Mouse (Mus musculus): ENCODE data around the gene Actn2. TPM values are rescaled to one million over a fixed set of nuclear protein-coding genes. Genes with fewer than 3 reads are reported as not detected.

Actn2 gene
- total and polyA plus RNA-seq, 2 experiments from 2014 or later: 4.0 to 5.7 TPM

DNA sequence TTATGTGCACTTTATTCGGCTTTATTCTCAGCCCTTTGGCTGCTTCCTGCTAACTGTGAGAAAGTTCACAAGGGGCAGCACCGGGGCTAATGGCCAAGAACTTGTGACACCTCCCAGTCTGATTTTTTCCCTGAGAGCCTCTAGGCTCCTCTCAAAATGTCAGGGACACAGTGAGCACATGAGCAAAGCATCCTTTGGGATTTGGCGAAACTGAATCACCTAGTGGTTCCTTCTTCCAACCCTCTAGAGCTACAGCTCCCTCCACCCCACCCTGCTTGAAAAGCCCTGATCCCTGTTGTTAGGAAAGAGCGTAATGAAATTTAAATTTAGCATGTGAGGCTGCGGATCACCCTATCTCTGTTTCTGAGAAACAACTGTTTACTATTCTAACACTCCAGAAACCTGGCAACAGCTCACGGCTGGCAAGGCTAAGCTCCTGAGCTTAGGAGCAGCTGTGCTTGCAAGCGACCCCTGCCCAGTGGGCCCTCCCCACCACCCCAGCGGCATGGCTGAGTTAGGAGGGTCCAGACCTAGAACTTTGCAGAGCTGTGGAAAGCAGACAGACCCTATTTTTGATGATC, 28.6 kb upstream of the Actn2 start:
- Histone ChIP-seq H3K9me3 (ENCODE audit: low read length) (no peaks in the 10 kb centered on the region), H3K36me3 (ENCODE audit: insufficient read depth, low read length) (no peaks in the 10 kb centered on the region), H3K4me1 (ENCODE audit: insufficient read depth, low read length) (no peaks in the 10 kb centered on the region), H3K4me3 (ENCODE audit: low read depth, low read length) (no peak overlapping the region), H3K27me3 (ENCODE audit: insufficient read depth, low read length) (no peaks in the 10 kb centered on the region), H3K27ac (ENCODE audit: low read depth, low read length) (no peak overlapping the region), H3K4me2 (ENCODE audit: low read depth, low read length, poor library complexity, severe bottlenecking) (no peak overlapping the region), H3K9ac (replicated peaks; ENCODE audit: low read length, poor library complexity, severe bottlenecking) (no peak overlapping the region)
- WGBS: 43% methylated on average over 8 of the region's 8 CpGs
- DNase-seq (ENCODE audit: low spot score) (peak; percentile 26), ATAC-seq (ENCODE audit: low FRiP score) (0 out of 2 replicates have a peak, but pooled peaks have one; percentile 54)
- TF ChIP-seq CTCF (IDR thresholded peaks at IDR 0.05): no peak

DNA sequence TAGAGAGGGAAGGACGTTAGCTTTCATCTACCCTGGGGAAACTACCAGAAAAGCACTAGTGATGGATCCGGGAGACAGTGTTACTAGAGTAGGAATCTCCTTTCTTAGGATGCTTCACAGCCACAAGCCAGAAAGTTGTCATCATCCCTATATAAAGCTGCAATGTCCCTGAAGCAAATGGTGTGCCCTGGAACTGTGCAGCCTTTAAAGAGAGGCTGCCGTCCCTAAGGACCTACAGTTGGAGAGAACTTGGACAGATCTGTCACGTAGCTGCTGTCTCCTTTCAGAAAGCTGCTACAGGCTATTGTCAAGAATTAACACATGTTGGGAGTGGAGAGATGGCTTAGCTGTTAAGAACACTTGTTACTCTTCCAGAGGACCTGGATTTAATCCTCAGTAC, 20.9 kb upstream of the Actn2 start:
- no peak for ATAC-seq (ENCODE audit: low FRiP score)
- H3K27me3 ChIP-seq (ENCODE audit: insufficient read depth, low read length): no peaks in the 10 kb centered on the region
- H3K9ac ChIP-seq (replicated peaks; ENCODE audit: low read length, poor library complexity, severe bottlenecking): no peak overlapping the region
- no peak for TF ChIP-seq CTCF (IDR thresholded peaks at IDR 0.05)
- H3K4me2 ChIP-seq (ENCODE audit: low read depth, low read length, poor library complexity, severe bottlenecking): no peak overlapping the region
- H3K4me1 ChIP-seq (ENCODE audit: insufficient read depth, low read length): no peaks in the 10 kb centered on the region
- H3K9me3 ChIP-seq (ENCODE audit: low read length): no peaks in the 10 kb centered on the region
- DNase-seq (ENCODE audit: low spot score): no peak
- H3K4me3 ChIP-seq (ENCODE audit: low read depth, low read length): no peak overlapping the region
- 77% methylated on average over 4 of the region's 4 CpGs for WGBS
- no peaks in the 10 kb centered on the region for H3K36me3 ChIP-seq (ENCODE audit: insufficient read depth, low read length)
- no peak overlapping the region for H3K27ac ChIP-seq (ENCODE audit: low read depth, low read length)

DNA sequence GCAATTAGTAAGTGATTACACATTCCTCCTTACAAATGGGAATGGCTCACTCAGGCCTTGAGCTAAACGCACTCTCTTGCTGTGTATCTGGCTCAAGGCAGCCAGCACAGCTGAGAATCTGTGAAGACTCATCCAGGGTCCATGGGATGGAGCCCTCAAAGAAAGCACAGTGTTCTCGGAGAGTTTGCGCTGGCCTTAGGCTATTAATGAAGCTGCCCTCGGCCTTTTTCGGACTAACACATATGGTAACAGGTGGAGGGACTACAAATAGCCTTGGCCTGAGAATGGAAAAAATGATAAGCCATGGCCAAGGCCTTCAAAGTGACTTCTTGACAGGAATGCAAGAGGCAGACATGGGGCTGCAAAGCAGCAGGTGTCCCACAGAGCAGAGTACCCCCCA, 17.0 kb upstream of the Actn2 start:
- WGBS: 80% methylated on average over 5 of the region's 5 CpGs

DNA sequence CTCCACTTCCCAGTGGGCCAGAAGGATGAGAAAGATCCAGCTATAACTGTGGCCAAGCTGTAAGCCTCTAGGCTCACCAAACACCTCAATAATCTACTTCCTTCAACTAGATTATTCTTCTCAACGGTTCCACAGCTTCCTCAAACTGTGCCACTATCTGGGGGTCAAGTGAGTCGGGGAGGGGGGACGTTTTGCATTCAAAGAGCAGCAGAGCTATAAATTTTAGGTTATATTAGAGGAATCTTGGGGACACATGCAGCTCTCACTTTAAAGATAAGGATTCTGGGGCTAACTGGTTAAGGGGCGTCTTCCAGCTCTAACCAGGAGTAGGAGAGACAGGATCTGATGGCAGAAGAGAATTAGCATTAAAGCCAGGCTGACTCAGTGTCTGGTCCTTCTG, 15.6 kb upstream of the Actn2 start:
- 67% methylated on average over 4 of the region's 4 CpGs for WGBS

More for the DNA sequence above, 17.0 kb upstream of the Actn2 start:
- DNase-seq (ENCODE audit: low spot score): no peak
- no peak overlapping the region for H3K27ac ChIP-seq (ENCODE audit: low read depth, low read length)
- H3K4me3 ChIP-seq (ENCODE audit: low read depth, low read length): no peak overlapping the region
- no peaks in the 10 kb centered on the region for H3K9me3 ChIP-seq (ENCODE audit: low read length)
- TF ChIP-seq CTCF (IDR thresholded peaks at IDR 0.05): no peak
- H3K27me3 ChIP-seq (ENCODE audit: insufficient read depth, low read length): no peaks in the 10 kb centered on the region
- no peak for ATAC-seq (ENCODE audit: low FRiP score)
- no peak overlapping the region for H3K4me2 ChIP-seq (ENCODE audit: low read depth, low read length, poor library complexity, severe bottlenecking)
- no peaks in the 10 kb centered on the region for H3K36me3 ChIP-seq (ENCODE audit: insufficient read depth, low read length)
- no peak overlapping the region for H3K9ac ChIP-seq (replicated peaks; ENCODE audit: low read length, poor library complexity, severe bottlenecking)
- no peaks in the 10 kb centered on the region for H3K4me1 ChIP-seq (ENCODE audit: insufficient read depth, low read length)

DNA sequence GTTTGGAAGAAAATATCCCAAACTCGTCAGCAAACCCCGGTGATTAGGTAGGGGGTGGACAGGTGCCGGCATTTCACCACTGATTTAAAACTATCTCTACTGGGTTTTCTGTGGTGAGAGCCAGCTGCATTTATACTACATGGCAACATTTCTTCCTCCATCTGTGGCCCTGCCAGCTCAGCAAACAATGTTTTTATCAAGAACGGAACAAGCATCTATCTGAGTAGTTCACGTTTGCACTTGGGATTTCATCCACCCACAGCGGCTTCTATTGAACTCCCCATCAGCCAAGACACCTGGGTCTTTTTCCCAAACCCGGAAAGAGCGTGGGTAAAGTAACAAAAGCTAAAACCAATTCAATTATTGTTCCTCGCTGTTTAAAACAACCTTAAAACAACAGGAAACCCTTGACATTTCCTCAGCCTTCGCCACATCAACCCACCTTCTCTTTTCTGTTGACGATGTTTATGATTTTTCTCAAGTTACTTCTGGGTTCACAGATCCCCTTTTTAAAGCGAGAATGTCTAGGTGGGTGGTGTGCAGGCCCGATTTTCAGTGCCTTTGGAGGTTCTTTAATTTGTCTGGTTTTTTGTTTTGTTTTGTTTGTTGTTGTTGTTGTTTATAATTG, 8.8 kb upstream of the Actn2 start:
- WGBS: 83% methylated on average over 13 of the region's 13 CpGs
- H3K36me3 ChIP-seq (ENCODE audit: insufficient read depth, low read length): no peaks in the 10 kb centered on the region

More for the DNA sequence above, 15.6 kb upstream of the Actn2 start:
- H3K27me3 ChIP-seq (ENCODE audit: insufficient read depth, low read length): no peaks in the 10 kb centered on the region
- no peak overlapping the region for H3K27ac ChIP-seq (ENCODE audit: low read depth, low read length)
- H3K4me3 ChIP-seq (ENCODE audit: low read depth, low read length): no peak overlapping the region
- H3K4me2 ChIP-seq (ENCODE audit: low read depth, low read length, poor library complexity, severe bottlenecking): no peak overlapping the region
- no peak for DNase-seq (ENCODE audit: low spot score)
- no peaks in the 10 kb centered on the region for H3K36me3 ChIP-seq (ENCODE audit: insufficient read depth, low read length)
- TF ChIP-seq CTCF (IDR thresholded peaks at IDR 0.05): no peak
- no peak for ATAC-seq (ENCODE audit: low FRiP score)
- H3K9me3 ChIP-seq (ENCODE audit: low read length): no peaks in the 10 kb centered on the region
- H3K4me1 ChIP-seq (ENCODE audit: insufficient read depth, low read length): no peaks in the 10 kb centered on the region
- H3K9ac ChIP-seq (replicated peaks; ENCODE audit: low read length, poor library complexity, severe bottlenecking): no peak overlapping the region

DNA sequence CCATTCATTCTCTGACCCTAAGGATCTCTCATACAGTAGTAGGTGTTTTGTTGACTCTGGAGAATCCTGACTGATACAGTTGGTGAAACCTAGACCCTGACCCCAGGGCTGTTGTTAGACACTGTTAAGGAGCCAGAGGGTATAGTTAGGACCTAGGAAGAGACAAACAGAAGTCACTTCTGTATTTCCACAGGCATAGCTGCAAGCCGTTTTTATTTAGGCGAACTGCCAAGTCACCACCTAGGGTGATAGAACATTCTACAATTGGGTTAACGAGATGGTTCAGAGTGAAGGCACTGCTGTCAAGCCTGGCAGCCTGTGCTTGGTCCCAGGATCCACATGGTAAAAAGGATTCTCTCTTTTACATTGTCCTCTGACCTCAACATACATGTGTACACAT, 6.3 kb upstream of the Actn2 start:
- H3K27ac ChIP-seq (ENCODE audit: low read depth, low read length): no peak overlapping the region
- H3K36me3 ChIP-seq (ENCODE audit: insufficient read depth, low read length): no peaks in the 10 kb centered on the region
- no peaks in the 10 kb centered on the region for H3K27me3 ChIP-seq (ENCODE audit: insufficient read depth, low read length)
- H3K9ac ChIP-seq (replicated peaks; ENCODE audit: low read length, poor library complexity, severe bottlenecking): no peak overlapping the region
- H3K4me2 ChIP-seq (ENCODE audit: low read depth, low read length, poor library complexity, severe bottlenecking): no peak overlapping the region
- 63% methylated on average over 3 of the region's 3 CpGs for WGBS
- H3K4me1 ChIP-seq (ENCODE audit: insufficient read depth, low read length): no peaks in the 10 kb centered on the region
- H3K9me3 ChIP-seq (ENCODE audit: low read length): no peaks in the 10 kb centered on the region
- ATAC-seq (ENCODE audit: low FRiP score): no peak
- no peak for TF ChIP-seq CTCF (IDR thresholded peaks at IDR 0.05)
- peak; percentile 9 for DNase-seq (ENCODE audit: low spot score)
- no peak overlapping the region for H3K4me3 ChIP-seq (ENCODE audit: low read depth, low read length)

More for the DNA sequence above, 8.8 kb upstream of the Actn2 start:
- ATAC-seq (ENCODE audit: low FRiP score) (no peak), DNase-seq (ENCODE audit: low spot score) (no peak)
- Histone ChIP-seq H3K4me2 (ENCODE audit: low read depth, low read length, poor library complexity, severe bottlenecking) (no peak overlapping the region), H3K9ac (replicated peaks; ENCODE audit: low read length, poor library complexity, severe bottlenecking) (no peak overlapping the region), H3K27ac (ENCODE audit: low read depth, low read length) (no peak overlapping the region), H3K4me1 (ENCODE audit: insufficient read depth, low read length) (no peaks in the 10 kb centered on the region), H3K9me3 (ENCODE audit: low read length) (no peaks in the 10 kb centered on the region), H3K27me3 (ENCODE audit: insufficient read depth, low read length) (no peaks in the 10 kb centered on the region), H3K4me3 (ENCODE audit: low read depth, low read length) (no peak overlapping the region)
- no peak for TF ChIP-seq CTCF (IDR thresholded peaks at IDR 0.05)
